Mouse (Mus musculus) limb, embryonic 13.5 days (tissue): ENCODE results near the gene Tlx3. TPM values are rescaled to one million over a fixed set of nuclear protein-coding genes. Genes with fewer than 3 reads are reported as not detected.
A peak's percentile ranks its signal among the peaks of the same experiment; 100 is the strongest.

Experiments
- ATAC-seq: fragments of 200-750 bp; cut with Nextera tagmentation; 2 replicates; pipeline ENCODE4 v1.8.0; 2017; ENCODE audit warnings: low read depth, moderate number of reproducible peaks, moderate TSS enrichment; ENCODE audit not compliant: low FRiP score
- H3K27ac ChIP-seq: fragments of 300-500 bp; sonication (generic); 2 replicates; pipeline ENCODE4 v1.5.1; 2015; ENCODE audit warnings: inconsistent platforms, mild to moderate bottlenecking, moderate library complexity
- H3K27me3 ChIP-seq: fragments of 300-500 bp; sonication (generic); 2 replicates; pipeline ENCODE4 v1.6.1; 2015; ENCODE audit warnings: mild to moderate bottlenecking, inconsistent platforms
- H3K36me3 ChIP-seq: fragments of 300-500 bp; sonication (generic); 2 replicates; pipeline ENCODE4 v1.6.1; 2015; ENCODE audit warnings: inconsistent platforms, mild to moderate bottlenecking, moderate library complexity
- H3K4me1 ChIP-seq: fragments of 300-500 bp; sonication (generic); 2 replicates; pipeline ENCODE4 v1.6.1; 2015; ENCODE audit warnings: inconsistent platforms
- H3K4me2 ChIP-seq: fragments of 300-500 bp; sonication (generic); replicated peaks from 2 replicates; pipeline ENCODE4 v1.6.1; 2015; ENCODE audit warnings: inconsistent platforms, mild to moderate bottlenecking, moderate library complexity
- H3K4me3 ChIP-seq: fragments of 300-500 bp; sonication (generic); 2 replicates; pipeline ENCODE4 v1.5.1; 2015; ENCODE audit warnings: moderate library complexity, mild to moderate bottlenecking, inconsistent platforms
- H3K9ac ChIP-seq: fragments of 300-500 bp; sonication (generic); 2 replicates; pipeline ENCODE4 v1.6.1; 2015; ENCODE audit warnings: mild to moderate bottlenecking, inconsistent platforms
- H3K9me3 ChIP-seq: fragments of 300-500 bp; sonication (generic); 2 replicates; pipeline ENCODE4 v1.6.1; 2016; ENCODE audit warnings: inconsistent platforms
- WGBS: fragments of 180-500 bp; shearing (Covaris S2); methylation state at CpG from one replicate; pipeline ENCODE4 v1.1.7; 2015; 5-methylcytosine and 5-hydroxymethylcytosine counted together
- polyA plus RNA-seq: library from polyadenylated mRNA; unstranded; fragments of >200 nt; fragmentation: Nextera tagmentation; extraction: Ambion mirVana; gene quantifications from 2 replicates; pipeline ENCODE4 v1.2.1, GENCODE M21; 2015

Tlx3 gene
- polyA plus RNA-seq, 1 experiment from 2014 or later: not detected

GRCm38 (mm10) chr11:33195531-33196446 lies 7.6 kb downstream of the Tlx3 start:
- no peaks in the 10 kb centered on the region for H3K36me3 ChIP-seq
- ATAC-seq: no peak
- H3K4me3 ChIP-seq: no peak overlapping the region
- H3K4me2 ChIP-seq: 0 out of 2 replicates have a peak overlapping the region, but pooled peaks have one; percentile 1
- peaks cover 24% of the 10 kb centered on the region for H3K4me1 ChIP-seq
- peaks cover 5% of the 10 kb centered on the region; the same call in 1 of the 2 replicates for H3K9me3 ChIP-seq
- no peak overlapping the region for H3K27ac ChIP-seq
- H3K27me3 ChIP-seq: peaks cover 93% of the 10 kb centered on the region
- no peak overlapping the region for H3K9ac ChIP-seq
- 5% methylated on average over 25 of the region's 25 CpGs for WGBS

- Histone ChIP-seq H3K4me1 (peaks cover 17% of the 10 kb centered on the region), H3K4me3 (no peak overlapping the region), H3K9me3 (peaks cover 5% of the 10 kb centered on the region; the same call in 1 of the 2 replicates), H3K4me2 (no peak overlapping the region), H3K27me3 (peaks cover 91% of the 10 kb centered on the region), H3K27ac (no peak overlapping the region), H3K36me3 (no peaks in the 10 kb centered on the region), H3K9ac (no peak overlapping the region)
- no peak for ATAC-seq
- 25% methylated on average over 7 of the region's 7 CpGs for WGBS
Observed at GRCm38 (mm10) chr11:33195061-33195460, 8.3 kb downstream of the Tlx3 start.

GRCm38 (mm10) chr11:33193695-33194094 lies 9.7 kb downstream of the Tlx3 start:
- no peak overlapping the region for H3K27ac ChIP-seq
- H3K36me3 ChIP-seq: no peaks in the 10 kb centered on the region
- peak overlapping the region; percentile 22 for H3K4me3 ChIP-seq
- peak overlapping the region; percentile 49 for H3K4me2 ChIP-seq
- H3K9ac ChIP-seq: peak overlapping the region; percentile 36; the same call in 1 of the 2 replicates
- peaks cover 5% of the 10 kb centered on the region; the same call in 1 of the 2 replicates for H3K9me3 ChIP-seq
- 2% methylated on average over 12 of the region's 12 CpGs for WGBS
- peaks cover 80% of the 10 kb centered on the region for H3K27me3 ChIP-seq
- peak; percentile 43; the same call in 1 of the 2 replicates for ATAC-seq
- H3K4me1 ChIP-seq: peaks cover 17% of the 10 kb centered on the region

GRCm38 (mm10) chr11:33181804-33182203 lies 21.6 kb downstream of the Tlx3 start:
- Histone ChIP-seq H3K9ac (no peak overlapping the region), H3K4me2 (no peak overlapping the region), H3K4me3 (no peak overlapping the region), H3K27ac (no peak overlapping the region), H3K36me3 (no peaks in the 10 kb centered on the region), H3K27me3 (peaks cover 41% of the 10 kb centered on the region), H3K4me1 (peaks cover 8% of the 10 kb centered on the region; the same call in 1 of the 2 replicates), H3K9me3 (no peaks in the 10 kb centered on the region)
- WGBS: 84% methylated on average over 3 of the region's 3 CpGs
- ATAC-seq: no peak

GRCm38 (mm10) chr11:33180701-33181116 lies 22.7 kb downstream of the Tlx3 start:
- WGBS: 2% methylated on average over 18 of the region's 18 CpGs
- H3K27ac ChIP-seq: no peak overlapping the region
- H3K9me3 ChIP-seq: no peaks in the 10 kb centered on the region
- no peaks in the 10 kb centered on the region for H3K36me3 ChIP-seq
- peak; percentile 64; the same call in 1 of the 2 replicates for ATAC-seq
- H3K4me3 ChIP-seq: peak overlapping the region; percentile 33
- peaks cover 48% of the 10 kb centered on the region for H3K27me3 ChIP-seq
- H3K9ac ChIP-seq: peak overlapping the region; percentile 56
- peaks cover 8% of the 10 kb centered on the region; the same call in 1 of the 2 replicates for H3K4me1 ChIP-seq
- peak overlapping the region; percentile 68 for H3K4me2 ChIP-seq

- H3K27me3 ChIP-seq: peaks cover 52% of the 10 kb centered on the region
Observed at GRCm38 (mm10) chr11:33179802-33180201, 23.6 kb downstream of the Tlx3 start.

GRCm38 (mm10) chr11:33176525-33177245 lies 26.7 kb downstream of the Tlx3 start:
- H3K4me3 ChIP-seq: no peak overlapping the region
- ATAC-seq: no peak; the same call in 1 of the 2 replicates
- WGBS: 30% methylated on average over 20 of the region's 20 CpGs
- H3K4me1 ChIP-seq: peaks cover 8% of the 10 kb centered on the region; the same call in 1 of the 2 replicates
- no peak overlapping the region for H3K4me2 ChIP-seq
- peaks cover 52% of the 10 kb centered on the region for H3K27me3 ChIP-seq
- H3K36me3 ChIP-seq: no peaks in the 10 kb centered on the region
- H3K9ac ChIP-seq: no peak overlapping the region
- H3K27ac ChIP-seq: no peak overlapping the region
- H3K9me3 ChIP-seq: no peaks in the 10 kb centered on the region

More at GRCm38 (mm10) chr11:33179802-33180201, 23.6 kb downstream of the Tlx3 start:
- H3K4me1 ChIP-seq: peaks cover 8% of the 10 kb centered on the region; the same call in 1 of the 2 replicates
- no peak for ATAC-seq
- WGBS: 69% methylated on average over 1 of the region's 1 CpGs
- H3K9ac ChIP-seq: no peak overlapping the region
- no peak overlapping the region for H3K4me3 ChIP-seq
- no peak overlapping the region for H3K4me2 ChIP-seq
- H3K9me3 ChIP-seq: no peaks in the 10 kb centered on the region
- H3K27ac ChIP-seq: no peak overlapping the region
- no peaks in the 10 kb centered on the region for H3K36me3 ChIP-seq

- peaks cover 6% of the 10 kb centered on the region; the same call in 1 of the 2 replicates for H3K4me1 ChIP-seq
- peaks cover 52% of the 10 kb centered on the region for H3K27me3 ChIP-seq
- H3K4me3 ChIP-seq: no peak overlapping the region
Observed at GRCm38 (mm10) chr11:33175768-33176167, 27.6 kb downstream of the Tlx3 start.

GRCm38 (mm10) chr11:33170489-33170888 lies 32.9 kb downstream of the Tlx3 start:
- no peak for ATAC-seq
- Histone ChIP-seq H3K36me3 (no peaks in the 10 kb centered on the region), H3K27me3 (peaks cover 20% of the 10 kb centered on the region), H3K9me3 (no peaks in the 10 kb centered on the region), H3K9ac (no peak overlapping the region), H3K4me2 (no peak overlapping the region), H3K4me3 (no peak overlapping the region), H3K4me1 (no peaks in the 10 kb centered on the region), H3K27ac (no peak overlapping the region)
- 16% methylated on average over 9 of the region's 9 CpGs for WGBS

More at GRCm38 (mm10) chr11:33175768-33176167, 27.6 kb downstream of the Tlx3 start:
- H3K9ac ChIP-seq: no peak overlapping the region
- H3K27ac ChIP-seq: no peak overlapping the region
- no peak overlapping the region for H3K4me2 ChIP-seq
- WGBS: 73% methylated on average over 2 of the region's 3 CpGs
- H3K9me3 ChIP-seq: no peaks in the 10 kb centered on the region
- no peaks in the 10 kb centered on the region for H3K36me3 ChIP-seq
- no peak for ATAC-seq

- 4% methylated on average over 48 of the region's 49 CpGs for WGBS
- Histone ChIP-seq H3K36me3 (peaks cover 31% of the 10 kb centered on the region), H3K9me3 (no peaks in the 10 kb centered on the region), H3K9ac (peak within 1 kb of the TSS; percentile 99), H3K27me3 (peaks cover 5% of the 10 kb centered on the region; the same call in 1 of the 2 replicates), H3K4me1 (peaks cover 27% of the 10 kb centered on the region), H3K27ac (peak within 1 kb of the TSS; percentile 93), H3K4me3 (peak within 1 kb of the TSS; percentile 98), H3K4me2 (peak within 1 kb of the TSS; percentile 93)
- ATAC-seq: peak; percentile 96
Observed at GRCm38 (mm10) chr11:33162998-33163506, 40.3 kb downstream of the Tlx3 start, which contains the start of gene Npm1. Gene Npm1 (minus strand): TSS chr11:33163206.

- H3K4me2 ChIP-seq: peak overlapping the region; percentile 93
- ATAC-seq: peak; percentile 68
- H3K9ac ChIP-seq: peak overlapping the region; percentile 99
- 0 out of 2 replicates have a peak, but pooled peaks cover 1% of the 10 kb centered on the region for H3K27me3 ChIP-seq
- peaks cover 38% of the 10 kb centered on the region for H3K36me3 ChIP-seq
- WGBS: 3% methylated on average over 50 of the region's 53 CpGs
- no peaks in the 10 kb centered on the region for H3K9me3 ChIP-seq
- peak overlapping the region; percentile 98 for H3K4me3 ChIP-seq
- H3K27ac ChIP-seq: peak overlapping the region; percentile 84
- peaks cover 31% of the 10 kb centered on the region for H3K4me1 ChIP-seq
Observed at GRCm38 (mm10) chr11:33162211-33162997, 41.0 kb downstream of the Tlx3 start.
